Mouse (Mus musculus) neural tube, embryonic 13.5 days (tissue): ENCODE data around the gene Mki67. TPM values are rescaled to one million over a fixed set of nuclear protein-coding genes. Genes with fewer than 3 reads are reported as not detected.

Experiments used
- ATAC-seq: fragments of 200-750 bp; cut with Nextera tagmentation; 2 replicates; pipeline ENCODE4 v1.8.0; 2017; ENCODE audit warnings: low read depth, mild to moderate bottlenecking, moderate TSS enrichment, moderate library complexity
- H3K27ac ChIP-seq: fragments of 300-500 bp; sonication (generic); replicated peaks from 2 replicates; pipeline ENCODE4 v1.5.1; 2015; ENCODE audit warnings: moderate library complexity, mild to moderate bottlenecking, inconsistent platforms
- H3K27me3 ChIP-seq: fragments of 300-500 bp; sonication (generic); 2 replicates; pipeline ENCODE4 v1.6.1; 2015; ENCODE audit warnings: mild to moderate bottlenecking, inconsistent platforms
- H3K36me3 ChIP-seq: fragments of 300-500 bp; sonication (generic); 2 replicates; pipeline ENCODE4 v1.6.1; 2015; ENCODE audit warnings: mild to moderate bottlenecking, inconsistent platforms
- H3K4me1 ChIP-seq: fragments of 300-500 bp; sonication (generic); replicated peaks from 2 replicates; pipeline ENCODE4 v1.6.1; 2015; ENCODE audit warnings: inconsistent platforms
- H3K4me2 ChIP-seq: fragments of 300-500 bp; sonication (generic); 2 replicates; pipeline ENCODE4 v1.6.1; 2015; ENCODE audit warnings: inconsistent platforms, mild to moderate bottlenecking, moderate library complexity
- H3K4me3 ChIP-seq: fragments of 300-500 bp; sonication (generic); 2 replicates; pipeline ENCODE4 v1.5.1; 2015; ENCODE audit warnings: mild to moderate bottlenecking, inconsistent platforms
- H3K9ac ChIP-seq: fragments of 300-500 bp; sonication (generic); 2 replicates; pipeline ENCODE4 v1.6.1; 2015; ENCODE audit warnings: moderate library complexity, mild to moderate bottlenecking, inconsistent platforms
- H3K9me3 ChIP-seq: fragments of 300-500 bp; sonication (generic); 2 replicates; pipeline ENCODE4 v1.6.1; 2016; ENCODE audit warnings: inconsistent platforms
- WGBS: fragments of 180-500 bp; shearing (Covaris S2); methylation state at CpG from one replicate; pipeline ENCODE4 v1.1.7; 2015; 5-methylcytosine and 5-hydroxymethylcytosine counted together
- polyA plus RNA-seq: library from polyadenylated mRNA; unstranded; fragments of >200 nt; fragmentation: Nextera tagmentation; extraction: Ambion mirVana; gene quantifications from 2 replicates; pipeline ENCODE4 v1.2.1, GENCODE M21; 2015

Mki67 gene
- polyA plus RNA-seq, 1 experiment from 2014 or later, result 5.9 TPM

- no peaks in the 10 kb centered on the region for H3K36me3 ChIP-seq
- ATAC-seq, result no peak
- no peaks in the 10 kb centered on the region for H3K27me3 ChIP-seq
- no peak overlapping the region for H3K9ac ChIP-seq
- H3K4me3 ChIP-seq, result no peak overlapping the region
- no peak overlapping the region for H3K27ac ChIP-seq
- no peaks in the 10 kb centered on the region for H3K4me1 ChIP-seq
- H3K9me3 ChIP-seq, result no peaks in the 10 kb centered on the region
- no peak overlapping the region for H3K4me2 ChIP-seq
- WGBS, result 90% methylated on average over 5 of the region's 5 CpGs
Measured at GRCm38 (mm10) chr7:135659314-135659935, 56.7 kb downstream of the Mki67 start.

- Histone ChIP-seq H3K4me2 (no peak overlapping the region), H3K27me3 (no peaks in the 10 kb centered on the region)
- 88% methylated on average over 7 of the region's 7 CpGs for WGBS
Measured at GRCm38 (mm10) chr7:135658150-135658549, 58.0 kb downstream of the Mki67 start.

GRCm38 (mm10) chr7:135655113-135655512, 61.0 kb downstream of the Mki67 start:
- no peak overlapping the region for H3K4me3 ChIP-seq
- no peaks in the 10 kb centered on the region for H3K27me3 ChIP-seq
- no peak overlapping the region for H3K9ac ChIP-seq
- H3K4me1 ChIP-seq, result no peaks in the 10 kb centered on the region
- H3K9me3 ChIP-seq, result no peaks in the 10 kb centered on the region
- no peak overlapping the region for H3K27ac ChIP-seq
- no peak overlapping the region for H3K4me2 ChIP-seq
- WGBS, result 93% methylated on average over 4 of the region's 4 CpGs
- H3K36me3 ChIP-seq, result no peaks in the 10 kb centered on the region
- ATAC-seq, result no peak

More at GRCm38 (mm10) chr7:135658150-135658549, 58.0 kb downstream of the Mki67 start:
- Histone ChIP-seq H3K36me3 (no peaks in the 10 kb centered on the region), H3K4me3 (no peak overlapping the region), H3K27ac (no peak overlapping the region), H3K9me3 (no peaks in the 10 kb centered on the region), H3K9ac (no peak overlapping the region), H3K4me1 (no peaks in the 10 kb centered on the region)
- no peak for ATAC-seq

DNA sequence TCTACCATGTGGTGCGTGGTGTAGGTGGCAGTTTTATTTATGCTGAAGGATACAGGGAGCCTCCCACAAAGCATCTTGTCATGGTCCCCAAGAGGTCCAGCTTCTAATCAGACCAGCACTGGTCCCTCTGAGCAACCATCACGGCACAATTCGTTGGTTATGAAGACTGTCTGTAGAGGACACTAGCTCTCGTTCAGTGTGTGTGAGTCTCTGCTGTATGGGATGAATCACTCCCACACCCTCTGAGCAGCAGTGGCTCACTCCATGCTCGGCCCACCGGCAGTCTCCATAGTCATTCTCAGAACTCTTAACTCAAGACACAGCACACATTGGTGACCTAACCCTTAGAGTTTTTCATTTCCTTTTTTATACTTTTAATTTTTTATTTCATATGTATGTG, 61.9 kb downstream of the Mki67 start:
- H3K36me3 ChIP-seq, result no peaks in the 10 kb centered on the region
- H3K9ac ChIP-seq, result no peak overlapping the region
- H3K9me3 ChIP-seq, result no peaks in the 10 kb centered on the region
- H3K4me2 ChIP-seq, result no peak overlapping the region
- no peak overlapping the region for H3K27ac ChIP-seq
- no peak overlapping the region for H3K4me3 ChIP-seq
- WGBS, result 91% methylated on average over 6 of the region's 6 CpGs
- no peaks in the 10 kb centered on the region for H3K27me3 ChIP-seq
- no peaks in the 10 kb centered on the region for H3K4me1 ChIP-seq
- ATAC-seq, result no peak

GRCm38 (mm10) chr7:135653601-135654000, 62.6 kb downstream of the Mki67 start:
- H3K9me3 ChIP-seq, result no peaks in the 10 kb centered on the region
- no peaks in the 10 kb centered on the region for H3K4me1 ChIP-seq
- H3K4me2 ChIP-seq, result no peak overlapping the region
- no peak overlapping the region for H3K27ac ChIP-seq
- WGBS, result 92% methylated on average over 7 of the region's 7 CpGs
- H3K9ac ChIP-seq, result no peak overlapping the region
- H3K36me3 ChIP-seq, result no peaks in the 10 kb centered on the region
- ATAC-seq, result no peak
- no peaks in the 10 kb centered on the region for H3K27me3 ChIP-seq
- H3K4me3 ChIP-seq, result no peak overlapping the region

DNA sequence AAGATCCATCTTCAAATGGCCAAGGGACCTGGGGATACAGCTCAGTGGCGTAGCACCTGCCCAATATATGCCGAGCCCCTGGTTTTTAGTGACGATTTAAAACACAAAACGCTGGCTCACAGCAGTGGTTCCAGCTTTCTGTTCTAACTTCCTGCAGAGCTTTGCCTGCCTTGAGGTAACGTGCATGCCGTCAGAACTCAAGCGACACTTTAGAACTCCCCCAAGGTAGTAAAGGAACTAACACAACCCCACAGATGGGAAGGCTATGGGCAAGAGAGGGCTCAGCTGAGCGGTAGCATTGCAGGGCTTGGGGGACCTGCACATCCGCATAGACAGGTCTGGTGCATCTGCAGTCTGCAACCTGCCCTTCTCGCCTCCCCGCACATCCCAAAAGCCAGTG, 63.4 kb downstream of the Mki67 start:
- Histone ChIP-seq H3K27ac (no peak overlapping the region), H3K4me2 (no peak overlapping the region), H3K9me3 (0 out of 2 replicates have a peak, but pooled peaks cover 6% of the 10 kb centered on the region), H3K9ac (no peak overlapping the region), H3K36me3 (no peaks in the 10 kb centered on the region), H3K4me1 (no peaks in the 10 kb centered on the region), H3K4me3 (no peak overlapping the region), H3K27me3 (no peaks in the 10 kb centered on the region)
- no peak for ATAC-seq
- 66% methylated on average over 11 of the region's 11 CpGs for WGBS

DNA sequence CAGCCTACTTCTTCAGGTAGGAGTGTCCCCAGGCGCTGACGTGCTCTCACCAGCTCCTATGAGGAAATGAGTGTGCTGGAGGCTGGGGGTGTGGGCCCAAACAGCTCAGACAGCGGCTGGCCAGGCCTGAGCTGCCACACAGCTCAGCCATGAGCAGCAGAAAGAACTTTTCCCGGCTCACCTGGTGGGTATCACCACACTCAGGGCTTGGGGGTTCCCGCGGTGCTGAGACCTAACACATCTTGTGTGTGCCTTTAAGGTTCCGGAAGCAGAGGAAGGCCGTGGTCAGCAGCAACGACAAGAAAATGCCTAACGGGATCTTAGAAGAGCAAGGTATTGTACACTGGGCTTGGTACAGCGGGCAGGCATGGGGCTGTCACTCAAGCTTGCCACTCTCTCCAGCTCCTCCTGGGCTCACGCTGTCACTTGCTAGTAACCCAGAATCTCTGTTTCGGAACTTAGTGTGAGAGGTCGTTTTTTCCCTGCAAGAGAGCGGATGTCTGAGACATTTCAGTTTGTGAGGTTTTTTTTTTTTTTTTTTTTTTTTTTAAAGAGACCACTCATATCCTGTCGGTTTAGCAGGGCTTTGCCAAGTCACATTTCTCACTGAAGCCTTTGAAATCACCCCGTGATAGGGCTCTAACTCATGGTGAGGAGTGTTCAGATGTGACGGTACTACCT, 64.2 kb downstream of the Mki67 start:
- Histone ChIP-seq H3K27me3 (no peaks in the 10 kb centered on the region), H3K4me2 (no peak overlapping the region), H3K36me3 (no peaks in the 10 kb centered on the region), H3K27ac (no peak overlapping the region), H3K9me3 (0 out of 2 replicates have a peak, but pooled peaks cover 6% of the 10 kb centered on the region), H3K4me1 (no peaks in the 10 kb centered on the region), H3K9ac (no peak overlapping the region), H3K4me3 (no peak overlapping the region)
- ATAC-seq, result no peak
- 72% methylated on average over 18 of the region's 18 CpGs for WGBS

DNA sequence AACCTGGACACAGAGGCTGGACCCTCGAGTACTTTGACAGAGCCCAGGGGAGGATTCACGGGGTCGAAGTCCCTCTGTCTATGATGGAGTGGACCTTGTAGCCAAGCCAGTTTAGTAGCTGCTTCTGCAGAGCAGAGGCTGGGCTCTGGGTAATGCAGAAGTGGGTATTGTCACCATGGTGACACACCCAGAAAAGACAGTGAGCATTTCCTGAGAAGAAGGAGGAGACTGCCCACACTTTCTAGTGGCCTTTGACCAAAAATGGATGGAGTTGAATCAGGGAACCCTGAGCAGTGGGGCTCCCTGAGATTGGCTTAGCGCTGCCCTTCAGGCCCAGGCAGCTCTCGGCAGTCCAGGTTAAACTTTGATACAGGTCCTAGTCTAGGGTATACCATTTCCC, 66.1 kb downstream of the Mki67 start:
- no peak overlapping the region for H3K4me2 ChIP-seq
- WGBS, result 89% methylated on average over 5 of the region's 5 CpGs
- no peak overlapping the region for H3K27ac ChIP-seq
- H3K9ac ChIP-seq, result no peak overlapping the region
- 0 out of 2 replicates have a peak, but pooled peaks cover 6% of the 10 kb centered on the region for H3K9me3 ChIP-seq
- no peak for ATAC-seq
- H3K27me3 ChIP-seq, result no peaks in the 10 kb centered on the region
- H3K4me1 ChIP-seq, result no peaks in the 10 kb centered on the region
- no peaks in the 10 kb centered on the region for H3K36me3 ChIP-seq
- no peak overlapping the region for H3K4me3 ChIP-seq

- no peak for ATAC-seq
- Histone ChIP-seq H3K9me3 (0 out of 2 replicates have a peak, but pooled peaks cover 6% of the 10 kb centered on the region), H3K4me3 (no peak overlapping the region), H3K9ac (no peak overlapping the region), H3K4me2 (no peak overlapping the region), H3K27me3 (no peaks in the 10 kb centered on the region), H3K4me1 (no peaks in the 10 kb centered on the region), H3K36me3 (no peaks in the 10 kb centered on the region), H3K27ac (no peak overlapping the region)
- 88% methylated on average over 1 of the region's 1 CpGs for WGBS
Measured at GRCm38 (mm10) chr7:135649306-135649705, 66.9 kb downstream of the Mki67 start.

GRCm38 (mm10) chr7:135648821-135649220, 67.3 kb downstream of the Mki67 start:
- no peak for ATAC-seq
- H3K36me3 ChIP-seq, result no peaks in the 10 kb centered on the region
- 88% methylated on average over 8 of the region's 8 CpGs for WGBS
- H3K4me1 ChIP-seq, result no peaks in the 10 kb centered on the region
- H3K27ac ChIP-seq, result no peak overlapping the region
- 0 out of 2 replicates have a peak, but pooled peaks cover 6% of the 10 kb centered on the region for H3K9me3 ChIP-seq
- no peak overlapping the region for H3K9ac ChIP-seq
- no peaks in the 10 kb centered on the region for H3K27me3 ChIP-seq
- H3K4me3 ChIP-seq, result no peak overlapping the region
- no peak overlapping the region for H3K4me2 ChIP-seq

DNA sequence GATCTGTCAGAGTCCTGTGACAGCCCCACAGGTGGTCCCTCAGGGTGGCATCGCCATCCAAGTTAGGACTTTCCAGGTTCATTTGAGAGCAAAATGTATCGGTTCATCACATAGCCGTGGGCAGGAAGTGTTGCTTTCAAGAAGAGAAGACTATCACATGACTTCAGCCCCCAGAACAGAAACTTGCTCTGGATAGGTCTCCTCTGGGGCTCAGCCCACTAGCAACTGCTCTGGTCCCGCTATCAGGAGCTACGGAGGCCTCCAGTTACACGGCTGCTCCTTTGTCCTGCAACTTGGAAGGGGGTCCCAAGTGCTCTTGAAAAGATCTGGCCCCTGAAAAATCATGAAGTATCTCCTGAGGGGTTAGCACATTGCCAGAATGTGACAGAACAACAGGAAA, 69.2 kb downstream of the Mki67 start:
- Histone ChIP-seq H3K27me3 (no peaks in the 10 kb centered on the region), H3K9ac (no peak overlapping the region), H3K36me3 (no peaks in the 10 kb centered on the region), H3K4me1 (peaks cover 2% of the 10 kb centered on the region; the same call in 1 of the 2 replicates), H3K4me2 (no peak overlapping the region), H3K9me3 (0 out of 2 replicates have a peak, but pooled peaks cover 6% of the 10 kb centered on the region), H3K27ac (no peak overlapping the region), H3K4me3 (no peak overlapping the region)
- ATAC-seq, result no peak
- 80% methylated on average over 6 of the region's 6 CpGs for WGBS

DNA sequence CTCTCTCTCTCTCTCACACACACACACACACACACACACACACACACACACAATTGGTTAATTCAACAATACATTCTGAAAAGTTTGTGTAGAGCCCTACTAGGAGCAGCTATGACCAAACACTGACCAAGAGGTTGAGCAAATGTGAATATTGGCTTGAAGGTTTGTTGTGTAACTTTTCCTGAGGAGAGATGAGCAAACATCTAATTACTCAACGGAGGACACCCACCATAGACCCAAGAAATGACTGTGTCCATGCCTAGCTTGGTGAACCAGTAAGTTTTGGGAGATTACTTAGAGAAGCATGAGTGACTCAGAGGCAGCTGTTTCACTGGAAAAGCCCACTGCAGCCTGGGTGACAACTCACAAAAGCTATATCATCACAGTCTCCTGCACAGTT, 71.7 kb downstream of the Mki67 start:
- Histone ChIP-seq H3K9me3 (0 out of 2 replicates have a peak, but pooled peaks cover 6% of the 10 kb centered on the region), H3K4me3 (no peak overlapping the region), H3K4me2 (no peak overlapping the region), H3K27ac (no peak overlapping the region), H3K4me1 (peaks cover 3% of the 10 kb centered on the region; the same call in 1 of the 2 replicates), H3K9ac (no peak overlapping the region), H3K36me3 (no peaks in the 10 kb centered on the region), H3K27me3 (no peaks in the 10 kb centered on the region)
- 86% methylated on average over 1 of the region's 1 CpGs for WGBS
- ATAC-seq, result no peak
